Mouse (Mus musculus) heart, embryonic 11.5 days (tissue): ENCODE measurements around the gene Phyhd1. TPM values are rescaled to one million over a fixed set of nuclear protein-coding genes. Genes with fewer than 3 reads are reported as not detected.

Source experiments
- ATAC-seq: fragments of 200-750 bp; cut with Nextera tagmentation; replicated peaks from 2 replicates; pipeline ENCODE4 v1.8.0; 2017; ENCODE audit warnings: moderate library complexity; ENCODE audit not compliant: insufficient number of reproducible peaks, low FRiP score, low TSS enrichment
- H3K27ac ChIP-seq: fragments of 300-500 bp; sonication (generic); 2 replicates; pipeline ENCODE4 v1.5.1; 2014; ENCODE audit warnings: mild to moderate bottlenecking, low read depth, low read length
- H3K27me3 ChIP-seq: fragments of 300-500 bp; sonication (generic); 2 replicates; pipeline ENCODE4 v1.6.1; 2014; ENCODE audit warnings: mild to moderate bottlenecking, low read length, mixed read lengths; ENCODE audit not compliant: control insufficient read depth, insufficient read depth
- H3K36me3 ChIP-seq: fragments of 300-500 bp; sonication (generic); 2 replicates; pipeline ENCODE4 v1.6.1; 2014; ENCODE audit warnings: mild to moderate bottlenecking, low read length, moderate library complexity, mixed read lengths; ENCODE audit not compliant: control insufficient read depth, insufficient read depth
- H3K4me1 ChIP-seq: fragments of 300-500 bp; sonication (generic); 2 replicates; pipeline ENCODE4 v1.6.1; 2014; ENCODE audit warnings: low read length; ENCODE audit not compliant: control insufficient read depth, insufficient read depth
- H3K4me2 ChIP-seq: fragments of 300-500 bp; sonication (generic); 2 replicates; pipeline ENCODE4 v1.6.1; 2014; ENCODE audit warnings: mild to moderate bottlenecking, moderate library complexity
- H3K4me3 ChIP-seq: fragments of 300-500 bp; sonication (generic); 2 replicates; pipeline ENCODE4 v1.5.1; 2014; ENCODE audit warnings: low read depth, low read length
- H3K9ac ChIP-seq: fragments of 300-500 bp; sonication (generic); 2 replicates; pipeline ENCODE4 v1.6.1; 2014; ENCODE audit warnings: mild to moderate bottlenecking, low read depth, low read length, moderate library complexity
- H3K9me3 ChIP-seq: fragments of 300-500 bp; sonication (generic); replicated peaks from 2 replicates; pipeline ENCODE4 v1.6.1; 2016; ENCODE audit warnings: low read length; ENCODE audit not compliant: control insufficient read depth
- WGBS: fragments of 180-500 bp; shearing (Covaris S2); extraction: QIAGEN DNeasy Blood & Tissue Kit; methylation state at CpG from one replicate; pipeline ENCODE4 v1.1.7; 2014; ENCODE audit not compliant: insufficient replicate concordance; 5-methylcytosine and 5-hydroxymethylcytosine counted together
- polyA plus RNA-seq: library from polyadenylated mRNA; unstranded; fragments of >200 nt; fragmentation: Nextera tagmentation; extraction: Ambion mirVana; gene quantifications from 2 replicates; pipeline ENCODE4 v1.2.1, GENCODE M21; 2014

The Phyhd1 gene
- polyA plus RNA-seq, 1 experiment from 2014 or later = 4.7 TPM

- Histone ChIP-seq H3K27me3 (no peaks in the 10 kb centered on the region), H3K4me3 (no peak overlapping the region), H3K9ac (no peak overlapping the region), H3K27ac (no peak overlapping the region), H3K4me1 (no peaks in the 10 kb centered on the region), H3K9me3 (no peaks in the 10 kb centered on the region), H3K36me3 (peaks cover 51% of the 10 kb centered on the region), H3K4me2 (no peak overlapping the region)
- WGBS = 94% methylated on average over 4 of the region's 4 CpGs
- ATAC-seq = no peak
These were observed 50.1 kb downstream of the Phyhd1 start for GRCm38 (mm10) chr2:30316136-30316535.

- no peak overlapping the region for H3K4me2 ChIP-seq
- peaks cover 54% of the 10 kb centered on the region for H3K36me3 ChIP-seq
- no peaks in the 10 kb centered on the region for H3K27me3 ChIP-seq
- 92% methylated on average over 5 of the region's 5 CpGs for WGBS
- H3K9ac ChIP-seq = no peak overlapping the region
- H3K4me1 ChIP-seq = no peaks in the 10 kb centered on the region
- no peak overlapping the region for H3K4me3 ChIP-seq
- no peak for ATAC-seq
- no peak overlapping the region for H3K27ac ChIP-seq
- H3K9me3 ChIP-seq = no peaks in the 10 kb centered on the region
These were observed 51.0 kb downstream of the Phyhd1 start for GRCm38 (mm10) chr2:30316955-30317354.

- Histone ChIP-seq H3K36me3 (peaks cover 60% of the 10 kb centered on the region), H3K4me1 (no peaks in the 10 kb centered on the region), H3K27ac (no peak overlapping the region), H3K4me2 (no peak overlapping the region), H3K4me3 (no peak overlapping the region), H3K27me3 (no peaks in the 10 kb centered on the region), H3K9ac (no peak overlapping the region), H3K9me3 (no peaks in the 10 kb centered on the region)
- ATAC-seq = no peak
- 84% methylated on average over 4 of the region's 4 CpGs for WGBS
These were observed 53.3 kb downstream of the Phyhd1 start for GRCm38 (mm10) chr2:30319260-30319659.

- H3K27me3 ChIP-seq = no peaks in the 10 kb centered on the region
- H3K4me3 ChIP-seq = no peak overlapping the region
- no peaks in the 10 kb centered on the region for H3K9me3 ChIP-seq
- H3K27ac ChIP-seq = no peak overlapping the region
- H3K4me2 ChIP-seq = no peak overlapping the region
- peaks cover 51% of the 10 kb centered on the region for H3K36me3 ChIP-seq
- 91% methylated on average over 7 of the region's 7 CpGs for WGBS
- no peak for ATAC-seq
- no peaks in the 10 kb centered on the region for H3K4me1 ChIP-seq
- no peak overlapping the region for H3K9ac ChIP-seq
These were observed 57.1 kb downstream of the Phyhd1 start for GRCm38 (mm10) chr2:30323111-30323510.

- no peak overlapping the region for H3K4me3 ChIP-seq
- no peak for ATAC-seq
- peaks cover 59% of the 10 kb centered on the region for H3K36me3 ChIP-seq
- H3K27ac ChIP-seq = no peak overlapping the region
- no peak overlapping the region for H3K4me2 ChIP-seq
- 88% methylated on average over 5 of the region's 5 CpGs for WGBS
- no peaks in the 10 kb centered on the region for H3K9me3 ChIP-seq
- H3K27me3 ChIP-seq = no peaks in the 10 kb centered on the region
- no peak overlapping the region for H3K9ac ChIP-seq
- no peaks in the 10 kb centered on the region for H3K4me1 ChIP-seq
These were observed 59.3 kb downstream of the Phyhd1 start for GRCm38 (mm10) chr2:30325296-30325695.

- H3K9me3 ChIP-seq = no peaks in the 10 kb centered on the region
- H3K4me1 ChIP-seq = no peaks in the 10 kb centered on the region
- no peak overlapping the region for H3K4me2 ChIP-seq
- no peaks in the 10 kb centered on the region for H3K27me3 ChIP-seq
- 92% methylated on average over 7 of the region's 7 CpGs for WGBS
- H3K27ac ChIP-seq = no peak overlapping the region
- H3K36me3 ChIP-seq = peaks cover 59% of the 10 kb centered on the region
- ATAC-seq = no peak
- no peak overlapping the region for H3K9ac ChIP-seq
- no peak overlapping the region for H3K4me3 ChIP-seq
These were observed 61.3 kb downstream of the Phyhd1 start for GRCm38 (mm10) chr2:30327276-30327675.

GRCm38 (mm10) chr2:30328791-30329190, 62.8 kb downstream of the Phyhd1 start:
- no peak overlapping the region for H3K4me2 ChIP-seq
- H3K9me3 ChIP-seq = no peaks in the 10 kb centered on the region
- H3K9ac ChIP-seq = no peak overlapping the region
- 89% methylated on average over 3 of the region's 3 CpGs for WGBS
- H3K27ac ChIP-seq = no peak overlapping the region
- no peak overlapping the region for H3K4me3 ChIP-seq
- no peaks in the 10 kb centered on the region for H3K4me1 ChIP-seq
- no peaks in the 10 kb centered on the region for H3K27me3 ChIP-seq
- ATAC-seq = no peak
- H3K36me3 ChIP-seq = peaks cover 56% of the 10 kb centered on the region

Other genes starting within 250 kb of the Phyhd1 start
- gene Wdr34, start 217.3 kb upstream of the Phyhd1 start, polyA plus RNA-seq = 17.5 and 17.6 TPM in 2 replicates
- gene Set, start 208.8 kb upstream of the Phyhd1 start, polyA plus RNA-seq = 291 and 322 TPM in 2 replicates
- gene Pkn3, start 188.5 kb upstream of the Phyhd1 start, polyA plus RNA-seq = 11.0 and 11.2 TPM in 2 replicates
- gene Zdhhc12, start 172.6 kb upstream of the Phyhd1 start, polyA plus RNA-seq = 56.3 and 59.1 TPM in 2 replicates
- 5.4 and 7.1 TPM in 2 replicates for gene Zer1, start 141.6 kb upstream of the Phyhd1 start, polyA plus RNA-seq
- gene Tbc1d13, start 132.5 kb upstream of the Phyhd1 start, polyA plus RNA-seq = 8.2 and 9.1 TPM in 2 replicates
- 30.0 and 33.4 TPM in 2 replicates for gene Endog, start 94.7 kb upstream of the Phyhd1 start, polyA plus RNA-seq
- gene Spout1, start 87.7 kb upstream of the Phyhd1 start, polyA plus RNA-seq = 41.2 and 43.4 TPM in 2 replicates
- 13.6 and 15.5 TPM in 2 replicates for gene Kyat1, start 60.4 kb upstream of the Phyhd1 start, polyA plus RNA-seq
- gene Lrrc8a, start 28.5 kb upstream of the Phyhd1 start, polyA plus RNA-seq = 38.1 and 46.9 TPM in 2 replicates
- 0.49 TPM in 1 of 2 replicates, not detected in the other for gene Gm28035, start 25.6 kb upstream of the Phyhd1 start, polyA plus RNA-seq
- not detected in 2 replicates for gene Gm28038, start 14.8 kb downstream of the Phyhd1 start, polyA plus RNA-seq
- gene Dolk, start 20.1 kb downstream of the Phyhd1 start, polyA plus RNA-seq = 26.6 and 27.7 TPM in 2 replicates
- 34.2 and 37.4 TPM in 2 replicates for gene Nup188, start 20.2 kb downstream of the Phyhd1 start, polyA plus RNA-seq
- 78.8 and 80.2 TPM in 2 replicates for gene Sh3glb2, start 93.1 kb downstream of the Phyhd1 start, polyA plus RNA-seq
- 22.2 and 22.9 TPM in 2 replicates for gene Miga2, start 98.0 kb downstream of the Phyhd1 start, polyA plus RNA-seq
- gene Dolpp1, start 126.1 kb downstream of the Phyhd1 start, polyA plus RNA-seq = 19.5 and 21.3 TPM in 2 replicates
- 61.5 and 66.0 TPM in 2 replicates for gene Crat, start 149.6 kb downstream of the Phyhd1 start, polyA plus RNA-seq
- gene Ptpa, start 149.8 kb downstream of the Phyhd1 start, polyA plus RNA-seq = 50.3 and 63.5 TPM in 2 replicates
- gene Ier5l, start 208.0 kb downstream of the Phyhd1 start, polyA plus RNA-seq = 2.4 TPM in 2 replicates